Comparison of ENCODE assay signal across 14 mouse cellular contexts in genomic region chr16:31740704-31741103, GRCm38 (mm10).
DNase-seq lines count a peak whose midpoint lies in the region; ATAC-seq and TF ChIP-seq lines count a peak whose summit lies in the region.
"Had no signal": no experiment of that assay in that cellular context is flagged by ENCODE, and none has a peak within 500 bp of the region (broad histone marks: within the 10 kb centered on the region; RNA-seq: fewer than 3 reads in every experiment).

No protein-coding gene starts in this region.

- H3K9ac ChIP-seq in heart, embryonic 14.5 days (ENCODE audit: low read length), result no peak overlapping the region
- H3K9ac ChIP-seq in hindbrain, embryonic 11.5 days (ENCODE audit: low read depth, low read length), result no peak overlapping the region
- H3K9ac ChIP-seq: embryonic facial prominence, embryonic 15.5 days; forebrain, embryonic 12.5 days had no signal

- no peak for TF ChIP-seq CTCF in gastrocnemius, adult 2 months (IDR thresholded peaks at IDR 0.05)
- no peak for TF ChIP-seq CTCF in layer of hippocampus, adult 2 months (conservative IDR thresholded peaks at IDR 0.05)

- WGBS in heart, embryonic 14.5 days, result 69% methylated on average over 5 of the region's 5 CpGs
- WGBS in hindbrain, embryonic 11.5 days, result 81% methylated on average over 5 of the region's 5 CpGs

- peaks cover 2 to 15% of the 10 kb centered on the region in 2 experiments; a peak in 2 of 4 replicates for H3K4me1 ChIP-seq in heart, embryonic 14.5 days (ENCODE audit: control insufficient read depth in 2 of 2, insufficient read depth in 2 of 2, low read length in 2 of 2)
- H3K4me1 ChIP-seq in hindbrain, embryonic 11.5 days (replicated peaks; ENCODE audit: control insufficient read depth, insufficient read depth, low read length), result no peaks in the 10 kb centered on the region
- H3K4me1 ChIP-seq: forebrain, embryonic 12.5 days had no signal

- peaks cover 4% of the 10 kb centered on the region; the same call in 1 of the 2 replicates for H3K36me3 ChIP-seq in heart, embryonic 14.5 days (ENCODE audit: control insufficient read depth, insufficient read depth, low read length)
- H3K36me3 ChIP-seq in hindbrain, embryonic 11.5 days (ENCODE audit: control insufficient read depth, insufficient read depth, low read length), result no peaks in the 10 kb centered on the region

- DNase-seq in gastrocnemius, adult 2 months, result peak; percentile 45
- no peak for DNase-seq in gastrocnemius, postnatal 4 days (ENCODE audit: low spot score in 2 of 2)
- no peak for DNase-seq in layer of hippocampus, adult 2 months (ENCODE audit: low spot score in 2 of 2)
- no peak for DNase-seq in layer of hippocampus, postnatal 14 days (ENCODE audit: low spot score in 2 of 2)
- DNase-seq in R1 (ENCODE audit: low read depth, low spot score), result peak; percentile 38
- no peak for DNase-seq in spleen, postnatal 10 days (ENCODE audit: low spot score in 2 of 2)
- no peak for DNase-seq in hindbrain, embryonic 11.5 days (ENCODE audit: low spot score)
- DNase-seq: left cerebral cortex, postnatal 4 days had no signal

- peaks cover 12% of the 10 kb centered on the region; the same call in 1 of the 2 replicates for H3K9me3 ChIP-seq in heart, embryonic 14.5 days (ENCODE audit: control insufficient read depth, low read length)
- no peaks in the 10 kb centered on the region for H3K9me3 ChIP-seq in hindbrain, embryonic 11.5 days (ENCODE audit: control insufficient read depth, low read length)

- H3K27ac ChIP-seq in gastrocnemius, adult 2 months, result peak overlapping the region; percentile 87
- H3K27ac ChIP-seq in layer of hippocampus, adult 2 months, result 0 out of 2 replicates have a peak overlapping the region, but pooled peaks have one; percentile 15
- peak overlapping the region; percentile 62 to 67 for H3K27ac ChIP-seq in heart, embryonic 14.5 days (replicated peaks in 1 of 2; ENCODE audit: control insufficient read depth in 1 of 2, insufficient read depth in 1 of 2, low read depth in 2 of 2, low read length in 2 of 2)
- H3K27ac ChIP-seq in hindbrain, embryonic 11.5 days (ENCODE audit: low read depth, low read length), result no peak overlapping the region
- H3K27ac ChIP-seq: embryonic facial prominence, embryonic 15.5 days; forebrain, embryonic 12.5 days; hindbrain, postnatal 0 days had no signal

- peak overlapping the region; percentile 48 for H3K4me3 ChIP-seq in gastrocnemius, adult 2 months
- H3K4me3 ChIP-seq in layer of hippocampus, adult 2 months, result no peak overlapping the region
- H3K4me3 ChIP-seq in heart, embryonic 14.5 days (ENCODE audit: control insufficient read depth in 1 of 2, insufficient read depth in 1 of 2, low read depth in 1 of 2, low read length in 2 of 2), result no peak overlapping the region
- H3K4me3 ChIP-seq in hindbrain, embryonic 11.5 days (ENCODE audit: low read depth, low read length), result no peak overlapping the region
- H3K4me3 ChIP-seq: embryonic facial prominence, embryonic 15.5 days; forebrain, embryonic 12.5 days had no signal

- H3K4me2 ChIP-seq in heart, embryonic 14.5 days (ENCODE audit: low read length), result no peak overlapping the region
- H3K4me2 ChIP-seq in hindbrain, embryonic 11.5 days (replicated peaks; ENCODE audit: low read depth, low read length), result no peak overlapping the region
- H3K4me2 ChIP-seq: embryonic facial prominence, embryonic 15.5 days; forebrain, embryonic 12.5 days had no signal

- H3K27me3 ChIP-seq in heart, embryonic 14.5 days (ENCODE audit: control insufficient read depth, insufficient read depth, low read length), result no peaks in the 10 kb centered on the region
- H3K27me3 ChIP-seq in hindbrain, embryonic 11.5 days (ENCODE audit: control insufficient read depth, insufficient read depth, low read length), result no peaks in the 10 kb centered on the region
- H3K27me3 ChIP-seq: CH12.LX; embryonic facial prominence, embryonic 15.5 days; forebrain, embryonic 12.5 days had no signal

- no peak for ATAC-seq in heart, embryonic 14.5 days (ENCODE audit: insufficient number of reproducible peaks, insufficient read depth, low FRiP score, low read depth)
- ATAC-seq in hindbrain, embryonic 11.5 days (ENCODE audit: low FRiP score), result no peak
- ATAC-seq: hindbrain, postnatal 0 days; midbrain, embryonic 16.5 days had no signal

- intact Hi-C loops in gastrocnemius, adult 2 months (cut with DNase I), result no loop called here

Comparison
In these comparisons a context has a peak if more than half of its experiments do, and no peak if none do; other contexts are left out.
1. DNase-seq: peak in gastrocnemius, adult 2 months (single experiment) and R1 (single experiment); none in gastrocnemius, postnatal 4 days (0 of 2), layer of hippocampus, adult 2 months (0 of 2), layer of hippocampus, postnatal 14 days (0 of 2), spleen, postnatal 10 days (0 of 2) and hindbrain, embryonic 11.5 days (single experiment).